Mouse (Mus musculus) liver, embryonic 14.5 days (tissue): ENCODE data around the gene Cavin1. TPM values are rescaled to one million over a fixed set of nuclear protein-coding genes. Genes with fewer than 3 reads are reported as not detected.

ENCODE experiments used
- ATAC-seq: fragments of 200-750 bp; cut with Nextera tagmentation; 2 replicates; pipeline ENCODE4 v1.8.0; 2017; ENCODE audit warnings: moderate number of reproducible peaks, mild to moderate bottlenecking, moderate library complexity; ENCODE audit not compliant: insufficient read depth
- DNase-seq, 3 experiments: peaks; one replicate each; pipeline ENCODE4 v3.0.0-alpha.2; 2012 to 2013; ENCODE audit warnings: low read depth in 3 of 3, low spot score in 3 of 3
- H3K27ac ChIP-seq: fragments of 300-500 bp; sonication (generic); 2 replicates; pipeline ENCODE4 v1.5.1; 2014; ENCODE audit warnings: moderate library complexity, mild to moderate bottlenecking, control low read depth, inconsistent platforms
- H3K27me3 ChIP-seq: fragments of 300-500 bp; sonication (generic); 2 replicates; pipeline ENCODE4 v1.6.1; 2014; ENCODE audit warnings: mild to moderate bottlenecking, low read length, moderate library complexity; ENCODE audit not compliant: control insufficient read depth, insufficient read depth
- H3K36me3 ChIP-seq: fragments of 300-500 bp; sonication (generic); replicated peaks from 2 replicates; pipeline ENCODE4 v1.6.1; 2014; ENCODE audit warnings: low read depth; ENCODE audit not compliant: control insufficient read depth, insufficient read depth
- H3K4me1 ChIP-seq, 2 experiments: fragments of 200-500 bp in 1 of 2; fragments of 300-500 bp in 1 of 2; sonication (generic) in 1 of 2; replicated peaks; 2 replicates each; pipeline ENCODE4 v1.6.1; 2012 to 2014; ENCODE audit warnings: antibody characterized with exemption in 1 of 2, inconsistent platforms in 1 of 2, low read length in 1 of 2; ENCODE audit not compliant: control insufficient read depth in 2 of 2, insufficient read depth in 2 of 2
- H3K4me2 ChIP-seq: fragments of 300-500 bp; sonication (generic); 2 replicates; pipeline ENCODE4 v1.6.1; 2014; ENCODE audit warnings: low read depth, mild to moderate bottlenecking, control low read depth, moderate library complexity
- H3K4me3 ChIP-seq, 2 experiments: fragments of 200-500 bp in 1 of 2; fragments of 300-500 bp in 1 of 2; sonication (generic) in 1 of 2; 2 replicates each; pipeline ENCODE4 v1.5.1; 2012 to 2014; ENCODE audit warnings: low read depth in 2 of 2, low read length in 2 of 2, mild to moderate bottlenecking in 2 of 2, control low read depth in 1 of 2, inconsistent platforms in 1 of 2, moderate library complexity in 1 of 2; ENCODE audit not compliant: insufficient read depth in 1 of 2
- H3K9ac ChIP-seq: fragments of 300-500 bp; sonication (generic); replicated peaks from 2 replicates; pipeline ENCODE4 v1.6.1; 2014; ENCODE audit warnings: mild to moderate bottlenecking, control low read depth, moderate library complexity
- H3K9me3 ChIP-seq: fragments of 300-500 bp; sonication (generic); 2 replicates; pipeline ENCODE4 v1.6.1; 2016; ENCODE audit warnings: low read length, mixed read lengths; ENCODE audit not compliant: control insufficient read depth
- CTCF ChIP-seq: IDR thresholded peaks from 2 replicates; pipeline ENCODE4 v1.5.1; 2016; ENCODE audit warnings: antibody characterized with exemption, low read depth, control low read depth
- EP300 ChIP-seq: IDR thresholded peaks from 2 replicates; pipeline ENCODE4 v1.6.1; 2016; ENCODE audit warnings: antibody characterized with exemption, low read depth
- WGBS: fragments of 180-500 bp; shearing (Covaris S2); extraction: QIAGEN DNeasy Blood & Tissue Kit; methylation state at CpG from one replicate; pipeline ENCODE4 v1.1.7; 2014; ENCODE audit not compliant: insufficient replicate concordance; 5-methylcytosine and 5-hydroxymethylcytosine counted together
- polyA plus RNA-seq, 2 experiments: library from polyadenylated mRNA; depleted of rRNA in 1 of 2; stranded (reverse) in 1 of 2; unstranded in 1 of 2; fragments of >200 nt; fragmentation: Nextera tagmentation in 1 of 2; extraction: Ambion mirVana in 1 of 2; gene quantifications; 2 replicates each; pipeline versions ENCODE4 v1.2.1 to v1.2.3; 2012 to 2014

Gene Cavin1
- polyA plus RNA-seq, 2 experiments, result 7.0 to 8.1 TPM

DNA sequence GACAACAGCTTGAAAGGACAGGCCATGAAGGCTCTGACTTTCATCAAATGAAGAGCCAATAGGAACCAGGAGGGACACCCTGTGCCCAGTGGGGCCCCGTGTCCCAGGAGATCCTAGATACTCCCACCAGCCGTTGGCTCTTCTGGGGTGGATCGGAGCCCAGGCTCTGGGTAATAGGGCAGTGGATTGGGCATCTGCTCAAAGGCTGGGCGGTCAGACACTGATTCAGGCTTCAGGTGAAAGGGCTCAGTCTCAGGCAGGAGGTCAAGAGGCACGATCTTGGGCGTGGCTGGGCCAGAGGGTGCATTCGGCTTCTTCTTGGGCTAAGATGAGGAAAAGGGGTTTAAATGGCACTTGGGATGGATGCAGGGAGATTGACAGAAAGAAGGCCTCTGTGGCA lies 6.5 kb downstream of the Cavin1 start:
- 73% methylated on average over 7 of the region's 7 CpGs for WGBS
- Histone ChIP-seq H3K9ac (no peak overlapping the region), H3K27me3 (peaks cover 7% of the 10 kb centered on the region), H3K9me3 (no peaks in the 10 kb centered on the region), H3K4me1 (peaks cover 7 to 24% of the 10 kb centered on the region in 2 experiments; a peak in 3 of 4 replicates), H3K36me3 (no peaks in the 10 kb centered on the region), H3K4me3 (no peak overlapping the region), H3K4me2 (no peak overlapping the region), H3K27ac (no peak overlapping the region)
- TF ChIP-seq CTCF (no peak), EP300 (no peak)
- ATAC-seq (no peak), DNase-seq (no peak)

DNA sequence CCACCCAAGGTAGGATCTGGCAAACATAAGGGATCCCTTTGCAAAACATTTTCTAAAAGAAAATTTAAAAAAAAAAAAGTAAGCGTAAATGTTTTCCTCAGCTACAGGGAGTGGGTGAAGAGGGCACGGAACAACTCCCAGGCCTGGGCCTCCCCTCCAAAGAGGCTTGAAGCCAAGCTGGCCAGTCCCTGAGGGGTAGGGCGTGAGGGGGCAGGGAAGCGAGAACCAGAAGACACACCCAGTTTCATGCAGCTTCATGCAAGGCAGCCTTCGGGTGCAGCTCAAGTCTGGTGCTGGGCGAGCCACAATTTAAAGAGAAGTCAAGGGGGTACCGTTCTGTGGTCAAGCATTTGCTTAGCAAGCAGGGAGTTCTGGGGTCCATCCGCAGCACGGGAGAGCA lies 7.0 kb downstream of the Cavin1 start:
- no peak overlapping the region for H3K27ac ChIP-seq
- DNase-seq (no peak), ATAC-seq (no peak)
- no peak overlapping the region for H3K4me2 ChIP-seq
- TF ChIP-seq EP300 (no peak), CTCF (no peak)
- H3K4me3 ChIP-seq, result no peak overlapping the region
- H3K9me3 ChIP-seq, result no peaks in the 10 kb centered on the region
- peaks cover 2% of the 10 kb centered on the region for H3K27me3 ChIP-seq
- H3K4me1 ChIP-seq, result peaks cover 7 to 25% of the 10 kb centered on the region in 2 experiments; a peak in 3 of 4 replicates
- H3K36me3 ChIP-seq, result no peaks in the 10 kb centered on the region
- 56% methylated on average over 9 of the region's 9 CpGs for WGBS
- no peak overlapping the region for H3K9ac ChIP-seq

- no peak for ATAC-seq
Observed at GRCm38 (mm10) chr11:100962371-100962911, 8.2 kb downstream of the Cavin1 start.

DNA sequence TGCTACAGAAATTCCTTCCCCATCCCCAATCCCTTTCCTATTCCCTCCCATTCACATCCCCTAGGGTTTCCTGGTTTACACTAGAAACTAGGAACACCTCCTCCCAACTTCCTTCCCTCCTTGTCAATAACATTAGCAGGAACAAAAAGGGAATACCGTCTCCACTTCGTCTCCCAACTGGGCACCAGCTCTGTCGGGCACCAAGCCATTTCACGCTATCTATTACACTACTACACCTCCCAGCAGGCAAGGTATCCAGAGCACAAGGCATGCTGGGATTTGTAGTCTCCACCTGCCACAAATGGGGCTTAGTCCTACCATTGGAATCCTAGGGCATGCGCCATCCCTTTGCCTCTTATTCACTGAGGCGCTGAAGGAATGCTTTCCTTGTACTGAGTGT lies 10.1 kb downstream of the Cavin1 start:
- Histone ChIP-seq H3K4me3 (no peak overlapping the region), H3K27ac (no peak overlapping the region), H3K27me3 (no peaks in the 10 kb centered on the region), H3K4me2 (peak overlapping the region; percentile 37), H3K36me3 (no peaks in the 10 kb centered on the region), H3K9me3 (no peaks in the 10 kb centered on the region), H3K9ac (no peak overlapping the region), H3K4me1 (peaks cover 7 to 17% of the 10 kb centered on the region in 2 experiments; a peak in 3 of 4 replicates)
- ATAC-seq (peak; percentile 68), DNase-seq (no peak)
- TF ChIP-seq CTCF (no peak), EP300 (no peak)
- WGBS, result 21% methylated on average over 6 of the region's 6 CpGs

More at GRCm38 (mm10) chr11:100962371-100962911, 8.2 kb downstream of the Cavin1 start:
- Histone ChIP-seq H3K36me3 (no peaks in the 10 kb centered on the region), H3K9ac (no peak overlapping the region), H3K4me3 (no peak overlapping the region), H3K27me3 (no peaks in the 10 kb centered on the region), H3K4me1 (peaks cover 7 to 25% of the 10 kb centered on the region in 2 experiments; a peak in 3 of 4 replicates), H3K27ac (no peak overlapping the region), H3K9me3 (no peaks in the 10 kb centered on the region), H3K4me2 (no peak overlapping the region)
- TF ChIP-seq EP300, result no peak
- TF ChIP-seq CTCF, result no peak
- no peak for DNase-seq
- WGBS, result 53% methylated on average over 9 of the region's 9 CpGs

DNA sequence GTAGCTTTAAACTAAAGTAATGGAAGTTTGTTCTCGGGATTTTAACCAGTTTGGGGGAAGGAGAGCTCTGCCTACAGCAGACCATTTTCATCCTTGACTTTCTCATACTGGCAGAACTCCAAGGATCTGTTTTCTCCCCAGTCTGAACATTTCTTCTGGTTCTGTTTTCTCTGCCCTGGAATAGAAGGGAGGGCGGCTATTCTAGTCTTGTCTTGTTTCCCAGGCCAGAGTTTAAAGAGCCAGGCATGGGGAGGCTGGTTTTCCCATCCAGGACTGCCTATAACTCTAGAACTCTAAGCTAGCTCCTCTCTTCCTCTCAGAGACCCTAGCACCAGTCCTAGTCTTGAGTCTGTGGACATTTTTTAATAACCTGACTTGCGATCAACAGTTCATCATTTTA lies 10.9 kb downstream of the Cavin1 start:
- Histone ChIP-seq H3K9ac (no peak overlapping the region), H3K4me2 (peak overlapping the region; percentile 6; the same call in 1 of the 2 replicates), H3K36me3 (no peaks in the 10 kb centered on the region), H3K4me1 (peaks cover 7 to 13% of the 10 kb centered on the region in 2 experiments; a peak in 3 of 4 replicates), H3K27ac (no peak overlapping the region), H3K4me3 (no peak overlapping the region), H3K9me3 (no peaks in the 10 kb centered on the region), H3K27me3 (no peaks in the 10 kb centered on the region)
- DNase-seq (no peak), ATAC-seq (no peak)
- no peak for TF ChIP-seq EP300
- TF ChIP-seq CTCF, result no peak
- WGBS, result 33% methylated on average over 3 of the region's 3 CpGs
